Mouse (Mus musculus): ENCODE measurements at regions not wholly inside any gene's neighbourhood (a gene's known extent, or its start where the extent isn't known, plus 50 kb on each side); places are given as distances from the start of the nearest gene placed in this dataset.

DNA sequence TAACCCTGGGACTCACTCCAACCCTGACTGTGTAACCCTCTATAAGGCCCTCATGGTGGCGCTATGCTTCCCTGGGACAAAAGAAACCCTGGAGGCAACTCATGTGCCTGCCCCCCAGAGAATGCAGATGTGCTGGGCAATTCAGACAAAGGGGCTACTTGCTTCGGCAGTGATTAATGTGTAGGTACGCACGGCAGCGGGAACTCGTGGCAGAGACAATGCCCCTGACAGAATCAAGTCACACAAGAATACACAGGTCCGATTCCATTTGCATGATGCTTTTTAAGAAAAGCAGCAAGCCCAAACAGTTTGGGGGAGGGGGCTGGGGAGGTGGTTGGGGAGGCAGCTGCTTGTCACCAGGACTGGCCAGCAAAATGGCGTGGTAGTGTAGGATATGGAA, 116.9 kb downstream of the Plxna1 start (continued):
- no peak for TF ChIP-seq MXI1 (IDR thresholded peaks at IDR 0.05; ENCODE audit: low read depth, low read length)

DNA sequence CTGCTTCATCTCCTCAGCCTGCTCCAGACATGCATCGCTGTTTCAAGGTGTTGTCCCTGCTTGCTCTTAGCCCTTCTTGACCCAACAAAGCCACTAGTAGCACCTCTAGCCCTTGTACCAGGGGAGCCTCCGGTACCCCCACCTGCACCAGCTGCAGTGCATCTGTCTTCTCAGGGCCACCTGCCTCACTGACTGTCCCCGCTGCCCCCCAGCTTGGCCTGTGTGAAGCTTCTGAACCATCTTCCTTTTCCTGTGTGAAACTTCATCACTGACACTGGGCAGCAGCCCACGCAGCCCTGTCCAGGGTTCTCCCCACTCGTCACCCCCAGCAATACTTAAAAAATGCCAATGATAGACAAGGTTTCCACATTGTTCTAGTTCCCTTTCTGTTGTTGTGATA, 116.2 kb downstream of the Plxna1 start:
- no peaks in the 10 kb centered on the region for H3K36me3 ChIP-seq (replicated peaks in 1 of 2; ENCODE audit: control insufficient read depth in 1 of 2, insufficient read depth in 1 of 2, low read length in 1 of 2)
- peaks cover 4% of the 10 kb centered on the region for H3K27me3 ChIP-seq (replicated peaks)
- DNase-seq (ENCODE audit: extremely low read depth): no peak
- TF ChIP-seq CTCF (conservative IDR thresholded peaks at IDR 0.05 in 1 of 2, IDR thresholded peaks at IDR 0.05 in 1 of 2; ENCODE audit: low read depth in 2 of 2, low read length in 2 of 2) (no peak), RAD21 (IDR thresholded peaks at IDR 0.05; ENCODE audit: low read depth, low read length) (no peak), USF2 (conservative IDR thresholded peaks at IDR 0.05; ENCODE audit: low read depth, low read length) (no peak), E2F4 (IDR thresholded peaks at IDR 0.05; ENCODE audit: insufficient replicate concordance, low read depth, low read length) (no peak), TBP (conservative IDR thresholded peaks at IDR 0.05; ENCODE audit: low read depth, low read length) (no peak), USF1 (IDR thresholded peaks at IDR 0.05; ENCODE audit: low read depth, low read length) (no peak)
- H3K4me2 ChIP-seq (ENCODE audit: insufficient read depth, low read depth, poor library complexity, severe bottlenecking): no peak overlapping the region
- H3K4me3 ChIP-seq (replicated peaks in 1 of 3; ENCODE audit: low read depth in 2 of 3, low read length in 2 of 3, poor library complexity in 1 of 3): no peak overlapping the region
- no peak overlapping the region for H3K27ac ChIP-seq (ENCODE audit: insufficient read depth, low read depth)
- dilution Hi-C loops (cut with MboI; ENCODE audit: extremely low pct_ligation_motif_present, extremely low pct_unique_long_range_greater_than_20kb, low sequenced_read_pairs) (no loop called here), in situ Hi-C loops (cut with MboI; ENCODE audit: low pct_ligation_motif_present, low pct_unique_long_range_greater_than_20kb, low sequenced_read_pairs) (loop anchor here (25.0 kb wide), 1 partner anchor 109 kb away; no protein-coding TSS in a partner anchor)
- peaks cover 8% of the 10 kb centered on the region for H3K9me3 ChIP-seq (replicated peaks; ENCODE audit: low read length)
- peaks cover 0 to 10% of the 10 kb centered on the region in 2 experiments; a peak in 3 of 4 replicates for H3K4me1 ChIP-seq (ENCODE audit: control insufficient read depth in 1 of 2, insufficient read depth in 2 of 2)
- no peaks in the 10 kb centered on the region for H3K79me2 ChIP-seq (replicated peaks; ENCODE audit: control insufficient read depth, extremely low read depth, insufficient read depth, poor library complexity, severe bottlenecking)
- no peak overlapping the region for H3K9ac ChIP-seq (ENCODE audit: insufficient read depth, low read depth)

DNA sequence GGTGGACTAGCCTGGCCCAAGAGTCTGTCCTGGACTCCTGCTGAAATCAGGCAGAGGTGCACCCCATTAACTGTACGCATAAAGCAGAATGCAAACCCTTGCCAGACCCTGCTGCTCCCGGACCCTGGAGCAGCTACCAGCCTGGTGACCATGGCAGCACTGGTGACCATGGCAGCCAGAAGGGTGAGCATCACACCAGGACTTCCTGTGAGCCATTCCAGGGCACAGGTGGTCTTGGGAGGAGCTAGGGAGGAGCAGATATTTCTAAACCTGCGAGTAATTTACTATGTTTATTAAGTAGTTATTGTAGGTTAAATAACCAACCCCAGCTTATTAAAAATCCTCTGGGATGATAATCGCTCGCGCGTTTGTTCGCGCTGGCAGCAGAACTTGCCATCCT, 113.8 kb downstream of the Plxna1 start:
- H3K79me2 ChIP-seq (replicated peaks; ENCODE audit: control insufficient read depth, extremely low read depth, insufficient read depth, poor library complexity, severe bottlenecking): no peaks in the 10 kb centered on the region
- peaks cover 0 to 13% of the 10 kb centered on the region in 2 experiments; a peak in 3 of 4 replicates for H3K4me1 ChIP-seq (ENCODE audit: control insufficient read depth in 1 of 2, insufficient read depth in 2 of 2)
- no peak for DNase-seq (ENCODE audit: extremely low read depth)
- dilution Hi-C loops (cut with MboI; ENCODE audit: extremely low pct_ligation_motif_present, extremely low pct_unique_long_range_greater_than_20kb, low sequenced_read_pairs): no loop called here
- no peak overlapping the region for H3K27ac ChIP-seq (ENCODE audit: insufficient read depth, low read depth)
- H3K27me3 ChIP-seq (replicated peaks): peaks cover 4% of the 10 kb centered on the region
- in situ Hi-C loops (cut with MboI; ENCODE audit: low pct_ligation_motif_present, low pct_unique_long_range_greater_than_20kb, low sequenced_read_pairs): loop anchor here (25.0 kb wide), 1 partner anchor 111 kb away; no protein-coding TSS in a partner anchor
- H3K4me2 ChIP-seq (ENCODE audit: insufficient read depth, low read depth, poor library complexity, severe bottlenecking): no peak overlapping the region
- no peaks in the 10 kb centered on the region for H3K9me3 ChIP-seq (replicated peaks; ENCODE audit: low read length)
- TF ChIP-seq EP300 (IDR thresholded peaks at IDR 0.05; ENCODE audit: low read length) (no peak), ETS1 (conservative IDR thresholded peaks at IDR 0.05; ENCODE audit: low read depth, low read length) (no peak), MXI1 (IDR thresholded peaks at IDR 0.05; ENCODE audit: low read depth, low read length) (no peak), JUN (IDR thresholded peaks at IDR 0.05; ENCODE audit: insufficient read depth, low read depth, low read length) (no peak), CTCF (conservative IDR thresholded peaks at IDR 0.05 in 1 of 2, IDR thresholded peaks at IDR 0.05 in 1 of 2; ENCODE audit: low read depth in 2 of 2, low read length in 2 of 2) (no peak), KAT2A (IDR thresholded peaks at IDR 0.05; ENCODE audit: insufficient replicate concordance, low read length) (no peak), USF1 (IDR thresholded peaks at IDR 0.05; ENCODE audit: low read depth, low read length) (no peak), ZC3H11A (IDR thresholded peaks at IDR 0.05; ENCODE audit: low read depth, low read length) (no peak), HCFC1 (IDR thresholded peaks at IDR 0.05; ENCODE audit: low read depth, low read length) (no peak), BHLHE40 (IDR thresholded peaks at IDR 0.05; ENCODE audit: low read depth, low read length) (no peak), SMC3 (IDR thresholded peaks at IDR 0.05; ENCODE audit: low read depth, low read length) (no peak), TCF12 (IDR thresholded peaks at IDR 0.05; ENCODE audit: low read depth, low read length) (no peak), ZNF384 (IDR thresholded peaks at IDR 0.05; ENCODE audit: low read depth, low read length) (no peak)
- H3K36me3 ChIP-seq (replicated peaks in 1 of 2; ENCODE audit: control insufficient read depth in 1 of 2, insufficient read depth in 1 of 2, low read length in 1 of 2): no peaks in the 10 kb centered on the region
- H3K9ac ChIP-seq (ENCODE audit: insufficient read depth, low read depth): no peak overlapping the region
- no peak overlapping the region for H3K4me3 ChIP-seq (replicated peaks in 1 of 3; ENCODE audit: low read depth in 2 of 3, low read length in 2 of 3, poor library complexity in 1 of 3)

Data from CH12.LX (cell line).